Mouse (Mus musculus) heart, adult 18-20 months (tissue): Measurements from ENCODE around the gene Sit1. TPM values are rescaled to one million over a fixed set of nuclear protein-coding genes. Genes with fewer than 3 reads are reported as not detected.

Experiments
- DNase-seq, 2 experiments: peaks; one replicate each; pipeline ENCODE4 v3.0.0; 2021 to 2022; ENCODE audit warnings: mixed read lengths in 1 of 2
- long read RNA-seq, 2 experiments: library from polyadenylated mRNA; stranded (forward); transcript quantifications; one replicate each; pipeline ENCODE4 v2.0.0; 2021
- total RNA-seq, 2 experiments: library from RNA; stranded (reverse); gene quantifications; 2 replicates each; pipeline ENCODE4 v1.2.3; 2021

Sit1 gene
- total RNA-seq = 1 to 10 TPM in 1 of 2 experiments, not detected in 1; 1.1 TPM
- long read RNA-seq, experiment 1 = 0 reads
- long read RNA-seq, experiment 2, partial matches to known transcripts = 0 of 1 reads
- long read RNA-seq, experiment 2, other reads (novel, unspliced or antisense) = 1 of 1 reads

DNA sequence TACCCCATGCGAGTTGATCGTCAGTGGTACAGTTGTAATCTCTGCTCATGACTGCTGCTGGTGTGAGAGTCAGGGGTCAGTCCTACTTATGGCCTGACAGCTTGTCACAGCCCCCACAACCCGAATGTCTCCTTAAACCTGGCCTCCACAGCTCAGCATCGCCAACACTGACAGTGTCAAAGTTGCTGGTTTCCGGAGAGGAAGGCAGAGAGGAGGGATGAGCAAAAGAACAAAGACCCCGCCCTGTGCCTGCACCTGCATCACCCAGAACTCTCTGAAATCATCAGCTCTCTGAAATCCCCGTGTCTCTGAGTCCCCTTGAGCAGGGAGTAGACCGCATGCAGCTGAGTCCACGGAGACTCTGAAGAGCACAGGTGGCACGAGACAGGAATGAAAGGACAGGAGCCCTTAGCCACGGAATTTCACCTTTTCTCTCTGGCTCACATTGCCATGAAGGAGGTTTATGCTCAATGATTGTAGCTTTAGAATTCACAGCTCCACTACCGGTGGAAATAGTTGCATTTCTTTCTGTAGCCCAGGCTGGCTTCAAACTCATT lies at the start of gene Sit1:
Gene Sit1, minus strand, starts transcription at position 200 of the 557 bp plus-strand sequence.
- DNase-seq = no peak

DNA sequence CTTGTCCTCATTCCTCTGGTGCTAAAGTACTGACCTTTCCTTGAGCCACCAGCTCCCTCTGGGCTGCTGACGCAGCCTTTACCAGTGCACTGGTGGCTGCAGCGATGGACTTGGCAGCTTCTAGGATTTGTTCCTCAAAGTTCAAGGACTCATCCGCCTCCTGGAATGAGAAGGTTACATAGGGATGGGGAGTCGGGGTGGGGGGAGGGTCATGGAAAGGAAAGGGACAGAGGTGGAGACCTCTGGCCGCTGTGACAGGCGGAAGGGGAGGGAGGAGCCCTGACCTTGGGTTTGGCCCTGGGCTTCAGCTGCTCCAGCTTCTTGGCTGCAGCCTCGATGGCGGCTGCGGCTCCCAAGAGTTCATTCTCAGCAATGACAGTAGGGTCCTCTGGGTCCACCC lies 49.7 kb upstream of the Sit1 start:
- DNase-seq = no peak

DNA sequence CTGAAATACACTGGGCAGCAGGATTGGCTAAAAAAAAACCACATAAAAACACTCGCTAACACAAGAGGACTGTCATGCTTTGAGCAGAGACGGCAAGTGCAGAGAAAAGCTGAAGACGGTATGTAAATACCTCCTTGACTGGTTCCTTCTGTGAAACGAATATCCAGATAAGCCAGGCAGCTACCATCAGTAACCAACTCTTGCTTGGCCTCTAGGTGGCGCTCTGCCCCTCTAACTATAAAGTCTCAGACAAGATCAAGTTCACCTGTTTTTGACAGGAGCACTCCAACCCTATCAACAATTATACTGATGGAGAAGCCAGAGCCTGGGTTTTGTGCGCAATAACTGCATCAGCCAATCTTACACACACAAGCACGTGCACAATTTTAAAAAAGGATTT lies 47.0 kb upstream of the Sit1 start:
- DNase-seq = peak; percentile 71 to 87

DNA sequence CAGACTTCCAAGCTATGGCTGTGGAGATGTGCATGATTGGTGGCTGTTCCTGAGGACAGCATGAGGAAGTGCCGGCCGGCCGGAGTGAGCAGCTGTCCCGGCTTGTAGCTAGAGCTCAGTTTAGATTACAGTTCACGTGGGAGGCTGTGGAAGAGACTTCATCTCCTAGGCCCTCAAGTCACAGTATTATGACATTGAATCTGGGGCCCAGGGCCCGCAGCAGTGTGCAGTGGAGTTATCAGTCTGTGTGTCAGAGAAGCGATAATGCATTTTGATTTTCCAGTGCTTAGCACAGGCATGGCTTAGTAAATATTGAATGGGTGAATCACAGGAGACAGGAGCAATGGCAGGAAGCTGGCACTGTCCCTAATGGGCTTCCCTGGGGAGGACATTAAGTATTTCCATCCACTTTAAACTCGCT lies 46.6 kb upstream of the Sit1 start:
- DNase-seq = peak in 1 of 2 experiments; percentile 30

DNA sequence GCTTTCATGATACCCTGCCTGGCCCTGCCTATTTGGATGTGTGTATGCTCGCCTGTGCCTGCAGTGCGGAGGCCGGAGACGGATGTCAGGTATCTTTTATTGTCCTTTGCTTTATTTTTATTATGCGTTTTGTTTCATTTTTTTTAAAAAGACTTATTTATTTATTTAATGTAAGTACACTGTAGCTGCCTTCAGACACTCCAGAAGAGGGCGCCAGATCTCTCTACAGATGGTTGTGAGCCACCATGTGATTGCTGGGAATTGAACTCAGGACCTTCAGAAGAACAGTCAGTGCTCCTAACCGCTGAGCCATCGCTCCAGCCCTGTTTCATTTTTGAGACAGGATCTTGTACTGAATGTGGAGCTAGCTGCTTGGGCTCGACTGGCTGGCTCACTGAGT lies 45.0 kb upstream of the Sit1 start:
- DNase-seq = no peak

DNA sequence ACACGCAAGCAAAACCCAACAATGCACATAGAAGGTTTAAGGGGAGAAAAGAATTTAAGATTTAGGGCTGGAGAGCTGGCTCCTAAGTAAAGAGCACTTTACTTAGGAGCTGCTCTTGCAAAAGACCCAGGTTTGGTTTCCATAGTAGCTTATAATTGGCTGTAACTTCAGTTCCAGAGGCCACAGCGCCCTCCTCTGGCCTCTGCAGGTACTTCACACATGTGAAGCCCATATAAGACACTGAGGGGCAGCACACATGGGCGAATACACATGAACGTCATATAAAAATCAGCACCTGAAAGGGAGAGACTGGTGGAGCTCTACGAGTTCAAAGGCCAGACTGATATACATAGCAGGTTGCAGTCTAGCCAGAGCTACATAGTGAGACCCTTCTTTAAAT lies 44.3 kb upstream of the Sit1 start:
- DNase-seq = no peak

DNA sequence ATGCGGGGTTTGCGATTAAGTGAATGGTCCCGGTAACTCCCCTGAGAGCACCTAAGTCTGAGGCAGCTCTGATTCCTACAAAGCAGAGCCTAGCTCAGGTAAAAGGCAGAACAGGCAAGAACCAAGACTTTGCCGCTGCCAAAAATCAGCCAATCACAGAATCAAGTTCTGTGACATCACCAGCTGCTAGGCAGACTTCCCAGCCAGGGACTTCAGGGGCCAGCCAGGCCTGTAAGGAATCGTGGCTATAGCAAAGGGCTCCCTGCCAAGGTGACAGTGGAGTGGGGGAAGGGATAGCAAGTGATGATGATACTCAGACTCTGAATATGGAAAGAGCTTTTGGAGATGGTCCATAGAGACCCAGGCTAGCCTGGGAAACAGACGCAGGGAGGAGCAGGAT lies 36.4 kb upstream of the Sit1 start:
- DNase-seq = peak; percentile 88 to 98

DNA sequence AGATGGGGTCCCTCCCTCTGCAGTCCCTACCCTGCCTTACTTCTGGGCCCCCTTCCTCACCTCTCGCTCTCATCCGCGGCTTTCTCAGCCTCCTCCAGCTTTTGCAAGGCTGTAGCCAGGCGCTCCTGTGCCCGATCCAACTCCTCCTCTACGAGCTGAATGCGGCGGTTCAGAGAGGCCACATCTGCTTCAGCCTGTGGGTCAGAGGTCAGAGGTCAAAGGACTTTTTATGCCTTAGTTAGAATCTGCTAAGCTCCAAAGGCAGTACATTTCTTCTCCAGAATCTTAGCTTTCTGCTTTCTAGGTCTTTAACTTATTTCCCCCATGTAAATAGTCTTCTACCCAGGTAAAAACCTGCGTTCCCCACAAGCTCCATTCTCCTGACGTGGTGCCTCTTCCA lies 36.0 kb upstream of the Sit1 start:
- DNase-seq = no peak

DNA sequence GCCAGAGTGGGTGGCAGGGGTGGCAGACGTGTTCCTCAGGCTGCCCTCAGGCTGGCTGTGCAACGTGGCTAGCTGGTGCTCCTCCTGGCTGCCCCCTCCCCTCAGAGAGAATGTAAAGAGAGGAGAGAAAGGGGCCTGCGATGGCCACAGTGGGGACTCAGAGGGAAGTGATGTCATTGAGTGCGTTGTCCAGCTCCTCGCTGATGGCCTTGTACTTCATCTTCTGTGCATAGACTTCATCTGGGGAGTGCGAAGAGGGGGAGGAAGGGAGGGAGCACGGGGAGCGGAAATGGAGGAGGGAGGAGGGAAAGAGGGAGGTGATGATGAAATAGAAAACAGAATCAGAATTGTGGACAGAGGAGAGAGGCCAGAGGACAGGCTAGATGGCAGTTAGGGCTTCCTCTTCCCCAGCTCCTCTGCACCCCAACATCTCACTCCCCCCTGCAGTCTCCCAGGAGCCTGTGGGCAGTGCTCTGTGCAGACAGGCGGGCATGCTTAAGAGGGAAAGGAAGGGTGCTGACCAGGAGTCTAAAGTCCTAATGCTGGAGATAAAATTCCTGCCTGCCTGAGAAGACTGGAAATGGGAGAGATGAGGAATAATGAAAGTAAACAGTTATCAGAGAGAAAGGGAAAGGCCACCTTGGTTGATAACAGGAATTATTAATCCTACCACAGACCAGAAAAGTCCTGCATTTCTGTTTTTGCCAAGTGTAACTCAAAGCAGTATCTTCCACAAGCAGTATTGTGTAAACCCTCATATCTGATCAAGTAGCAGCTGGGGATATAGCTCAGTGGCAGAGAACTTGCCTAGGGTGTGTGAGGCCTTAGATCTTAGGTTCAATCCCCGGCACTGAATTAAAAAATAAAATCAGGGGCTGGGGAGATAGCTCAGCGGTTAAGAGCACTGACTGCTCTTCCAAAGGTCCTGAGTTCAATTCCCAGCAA lies 32.5 kb upstream of the Sit1 start:
- DNase-seq = no peak

DNA sequence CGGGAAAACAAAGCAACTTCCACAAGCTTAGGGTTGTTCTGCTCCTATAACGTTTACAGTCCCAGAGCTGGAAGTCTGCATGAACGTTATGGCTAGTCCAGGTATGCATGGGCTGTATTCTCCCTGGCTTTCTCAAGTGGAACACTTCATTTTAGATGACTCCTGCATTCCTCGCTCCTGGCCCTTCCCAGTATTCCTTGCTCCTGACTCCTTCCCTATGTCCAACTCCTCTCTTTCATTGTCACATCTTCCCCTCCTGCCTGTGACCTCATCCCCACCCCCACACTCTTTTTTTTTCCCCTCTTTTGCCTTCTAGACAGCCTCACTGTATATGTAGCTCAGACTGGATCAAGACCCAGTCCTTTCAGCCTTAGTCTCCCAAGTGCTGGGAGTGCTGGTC lies 30.3 kb upstream of the Sit1 start:
- DNase-seq = no peak

DNA sequence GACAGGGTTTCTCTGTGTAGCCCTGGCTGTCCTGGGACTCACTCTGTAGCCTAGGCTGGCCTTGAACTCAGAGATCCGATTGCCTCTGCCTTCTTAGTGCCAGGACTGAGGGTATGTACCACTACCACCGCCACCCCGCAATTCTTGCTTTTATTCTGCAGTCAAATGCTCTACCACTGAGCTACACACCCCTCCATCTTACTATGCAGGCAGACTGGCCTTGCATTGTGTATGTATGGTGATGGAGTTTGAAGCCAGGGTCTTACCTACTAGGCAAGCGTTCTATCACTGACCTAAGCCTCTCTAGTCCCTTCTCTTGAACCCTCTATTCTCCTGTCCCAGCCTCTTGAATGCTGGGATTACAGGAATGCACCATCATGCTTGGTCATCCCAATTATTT lies 29.8 kb upstream of the Sit1 start:
- DNase-seq = no peak

DNA sequence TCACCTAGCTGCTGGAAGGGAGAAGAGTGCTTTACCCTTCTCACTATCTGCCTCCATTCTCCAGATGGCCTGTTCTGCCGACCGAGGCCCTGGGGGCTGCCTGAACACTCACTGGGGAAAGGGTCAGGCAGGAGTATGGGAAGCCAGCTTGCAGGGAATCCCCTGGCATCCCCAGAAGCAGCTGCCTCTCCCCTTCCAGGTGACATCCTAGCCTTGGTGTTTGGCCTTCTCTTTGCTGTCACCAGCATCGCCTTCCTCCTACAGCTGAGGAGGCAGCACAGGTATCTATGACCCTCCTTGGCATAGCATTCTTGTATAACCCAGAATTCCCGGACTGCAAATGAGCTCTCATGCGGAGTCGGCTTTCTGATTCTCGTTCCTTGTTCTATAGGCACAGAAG lies 29.1 kb upstream of the Sit1 start:
- no peak for DNase-seq

DNA sequence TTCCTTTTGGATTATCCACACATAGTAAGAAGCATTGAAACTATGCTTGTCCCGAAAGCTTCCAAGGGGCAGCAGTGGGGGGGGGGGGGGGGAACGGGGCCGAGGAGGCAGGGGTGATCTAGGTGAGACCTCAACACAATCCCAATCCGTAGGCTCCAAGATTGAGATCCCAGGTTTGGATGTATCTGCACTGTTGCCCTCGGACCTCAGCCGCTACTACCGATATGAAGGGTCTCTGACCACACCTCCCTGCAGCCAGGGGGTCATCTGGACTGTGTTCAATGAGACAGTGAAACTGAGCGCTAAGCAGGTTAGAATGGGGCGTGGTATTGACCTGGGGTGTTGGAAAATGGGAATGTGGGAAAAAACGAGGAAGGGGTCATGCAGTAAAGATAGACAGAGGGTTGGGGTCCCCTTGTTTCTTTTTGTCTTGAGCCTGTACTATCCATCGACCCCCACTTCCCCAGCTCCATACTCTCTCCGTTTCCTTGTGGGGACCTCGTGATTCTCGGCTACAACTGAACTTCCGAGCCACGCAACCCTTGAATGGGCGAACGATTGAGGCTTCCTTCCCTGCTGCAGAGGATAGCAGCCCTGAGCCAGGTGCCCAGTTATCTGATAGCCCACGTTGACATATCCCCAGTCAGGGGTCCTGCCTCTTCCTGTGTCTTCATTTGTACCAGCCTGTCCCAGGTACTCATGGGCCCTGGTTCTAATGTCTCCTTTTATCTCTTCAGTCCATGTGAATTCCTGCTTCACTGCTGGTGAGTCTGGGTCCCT lies 28.3 kb upstream of the Sit1 start:
- DNase-seq = no peak

DNA sequence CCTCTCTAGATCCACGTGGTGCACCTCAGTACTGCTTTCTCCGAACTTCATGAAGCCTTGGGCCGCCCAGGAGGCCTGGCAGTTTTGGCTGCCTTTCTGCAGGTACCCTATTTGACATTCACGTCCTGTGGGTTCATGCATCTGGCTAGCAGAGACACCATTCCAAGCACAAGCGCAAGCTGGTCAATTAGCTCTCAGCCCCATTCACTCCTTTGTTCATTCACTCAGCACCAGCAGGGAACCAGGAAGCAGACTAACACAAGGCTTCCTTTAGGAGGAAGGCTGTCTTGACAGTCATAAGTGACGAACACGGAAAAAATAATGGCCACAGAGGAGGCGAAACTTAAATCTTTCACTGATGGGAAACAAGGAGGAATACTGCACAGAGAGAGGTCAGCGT lies 25.6 kb upstream of the Sit1 start:
- no peak for DNase-seq

DNA sequence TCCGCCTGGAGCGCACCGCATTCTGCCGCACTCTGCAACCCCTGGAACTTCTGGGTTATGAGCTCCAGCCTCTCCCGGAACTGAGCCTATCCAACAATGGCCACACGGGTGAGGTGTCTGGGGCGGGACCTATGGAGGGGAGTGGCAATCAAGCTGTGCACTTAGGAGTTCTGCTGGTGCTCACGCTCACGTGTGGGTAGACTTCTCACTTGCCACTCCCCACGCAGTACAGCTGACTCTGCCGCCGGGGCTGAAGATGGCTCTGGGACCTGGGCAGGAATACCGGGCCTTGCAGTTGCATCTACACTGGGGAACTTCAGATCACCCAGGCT lies 25.1 kb upstream of the Sit1 start:
- peak; percentile 60 for DNase-seq

DNA sequence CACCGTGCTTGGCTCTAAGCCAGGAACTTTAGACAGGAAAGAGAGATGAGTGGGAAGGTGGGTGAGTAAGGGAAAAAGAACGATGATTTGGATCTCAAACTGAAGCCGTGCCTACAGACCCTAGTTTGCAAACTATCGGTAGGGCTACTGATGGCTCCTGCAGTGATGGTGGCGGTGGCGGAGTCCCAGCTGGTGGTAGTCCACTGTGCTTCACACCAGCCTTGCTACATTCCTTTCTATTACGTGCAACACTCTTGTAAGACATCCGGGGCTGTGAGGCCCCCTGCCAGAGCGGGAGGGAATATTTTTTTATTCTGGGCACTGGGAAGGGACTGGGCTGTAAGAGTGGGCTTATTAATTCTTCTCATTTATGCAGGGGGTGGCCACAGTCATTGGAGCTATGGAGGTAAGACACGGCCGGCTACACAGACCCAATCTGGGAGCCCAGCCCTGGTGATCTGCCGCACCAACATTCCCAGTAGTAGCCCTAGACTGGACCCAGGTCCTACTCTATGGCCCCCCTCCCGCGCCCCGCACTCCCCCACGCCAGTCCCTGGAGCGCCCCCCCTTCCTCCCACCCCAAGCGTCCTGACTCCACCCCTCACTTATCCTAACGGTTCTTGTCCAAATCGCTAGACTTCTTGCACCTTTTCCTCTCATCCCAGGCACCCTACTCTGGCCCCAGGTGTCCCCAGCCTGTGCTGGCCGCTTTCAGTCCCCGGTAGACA lies 24.6 kb upstream of the Sit1 start:
- DNase-seq = no peak

DNA sequence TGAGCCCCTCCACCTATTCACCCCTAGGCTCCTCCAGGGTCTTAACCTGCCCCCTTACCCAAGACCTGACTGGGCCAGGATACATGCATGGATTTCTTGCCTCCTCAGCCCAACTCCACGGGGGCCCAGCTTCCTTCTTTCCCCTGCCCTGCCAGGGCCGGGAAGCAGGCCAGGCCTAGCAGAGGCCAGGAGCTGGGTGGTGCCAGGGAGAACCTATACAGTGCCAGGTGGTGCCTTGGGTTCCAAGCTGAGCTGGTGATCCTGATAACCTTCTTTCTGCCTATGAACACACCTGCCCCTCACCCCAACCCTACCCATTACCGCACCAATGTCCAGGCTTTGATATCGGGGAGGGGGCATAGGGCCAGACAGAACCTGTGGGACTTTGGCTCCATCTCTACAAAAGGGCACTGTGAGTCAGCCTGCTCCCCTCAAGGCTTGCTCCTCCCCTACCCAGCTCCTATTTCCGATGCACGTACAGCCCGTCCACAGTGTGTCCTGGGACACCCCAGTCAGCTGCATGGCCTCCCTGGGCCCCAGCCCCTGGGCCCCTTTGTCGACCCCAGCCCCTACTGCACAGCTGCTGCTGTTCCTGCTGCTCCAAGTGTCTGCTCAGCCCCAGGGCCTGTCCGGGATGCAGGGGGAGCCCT lies 23.1 kb upstream of the Sit1 start, which contains the start of gene Car9:
Gene Car9, plus strand, starts transcription at position 431 of the 650 bp plus-strand sequence.
- peak in 1 of 2 experiments; percentile 40 for DNase-seq

DNA sequence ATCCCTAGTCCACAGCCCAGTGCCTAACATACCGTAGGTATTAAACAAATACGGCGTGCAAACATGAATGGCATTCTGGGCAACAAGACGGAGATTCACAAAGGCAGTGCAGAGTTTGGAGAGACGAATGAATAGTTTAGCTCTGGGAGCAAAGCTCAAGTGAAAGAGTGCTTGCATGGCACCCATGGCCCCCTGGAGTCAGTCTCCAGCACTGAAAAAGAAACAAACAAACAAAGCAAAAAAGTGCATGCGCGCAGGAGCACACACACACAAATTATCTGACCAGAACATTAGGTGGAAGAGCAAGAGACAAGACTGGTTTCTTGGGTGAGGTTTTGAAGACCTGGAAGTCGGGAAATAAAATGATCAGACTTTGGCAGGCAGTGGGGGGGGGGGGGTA lies 22.5 kb upstream of the Sit1 start:
- no peak for DNase-seq

DNA sequence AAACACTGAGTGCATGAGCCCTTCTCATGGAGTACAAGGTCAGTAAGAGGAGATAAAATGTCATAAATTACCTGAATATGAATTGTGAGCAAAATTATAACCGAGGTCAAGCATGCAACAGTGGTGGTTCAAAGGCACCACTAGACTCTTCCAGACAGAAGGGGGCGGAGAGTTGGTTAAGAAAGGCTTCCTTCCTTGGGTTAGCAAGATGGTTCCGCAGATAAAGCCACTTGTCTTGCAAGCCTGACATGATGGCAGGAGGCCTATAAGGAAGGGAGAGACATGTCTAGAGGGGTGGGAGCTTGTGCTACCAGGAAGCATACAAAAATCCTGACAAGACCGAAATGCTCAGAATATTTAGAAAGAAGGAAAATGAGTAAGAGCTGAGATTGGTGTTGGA lies 20.7 kb upstream of the Sit1 start:
- no peak for DNase-seq

DNA sequence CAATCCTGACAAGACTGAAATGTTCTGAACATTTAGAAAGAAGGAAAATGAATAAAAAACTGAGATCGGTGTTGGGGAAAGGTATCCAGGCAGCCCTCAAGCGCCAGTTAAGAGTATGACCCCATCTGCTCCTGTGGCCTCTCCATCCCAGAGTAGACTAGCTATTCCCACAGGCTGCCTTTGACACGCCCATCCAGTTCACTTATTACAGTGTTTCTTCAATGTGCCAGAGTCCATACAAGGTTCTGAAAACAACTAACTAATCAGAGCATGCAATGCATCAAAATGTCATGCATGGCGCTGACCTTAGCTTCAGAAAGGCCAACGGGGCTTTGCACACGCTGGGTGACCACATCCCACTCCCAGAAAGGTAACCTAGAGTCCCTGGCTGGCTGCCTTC lies 20.0 kb upstream of the Sit1 start:
- no peak for DNase-seq

DNA sequence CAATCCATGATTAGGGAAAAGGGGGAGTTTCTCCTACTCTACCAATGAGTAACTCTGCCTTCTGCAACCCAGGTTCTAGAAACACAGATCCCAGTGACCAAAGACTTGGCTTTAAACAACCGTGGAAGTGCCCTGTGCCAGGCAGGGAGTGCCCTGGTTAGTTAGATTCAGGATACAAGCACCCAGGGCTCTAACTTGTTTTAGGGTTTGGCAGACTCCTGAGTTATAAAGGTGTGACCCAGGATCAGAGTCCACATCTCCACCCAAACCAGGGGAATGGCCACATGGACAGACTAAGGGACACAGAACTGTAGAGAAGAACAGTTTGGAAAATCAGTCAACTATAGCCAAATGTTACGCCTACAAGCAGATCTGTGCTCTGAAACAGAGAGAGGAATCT lies 19.5 kb upstream of the Sit1 start:
- DNase-seq = no peak
